Mouse (Mus musculus): ENCODE results near the gene Sipa1l1. TPM values are rescaled to one million over a fixed set of nuclear protein-coding genes. Genes with fewer than 3 reads are reported as not detected.
"Not testable (repeated sequence)": the region's sequence is repeated elsewhere in the genome, so short reads cannot be mapped to it uniquely, and the experiment has no call there.

Gene Sipa1l1
- total RNA-seq, 2 experiments from 2014 or later: 27.7 to 32.6 TPM

DNA sequence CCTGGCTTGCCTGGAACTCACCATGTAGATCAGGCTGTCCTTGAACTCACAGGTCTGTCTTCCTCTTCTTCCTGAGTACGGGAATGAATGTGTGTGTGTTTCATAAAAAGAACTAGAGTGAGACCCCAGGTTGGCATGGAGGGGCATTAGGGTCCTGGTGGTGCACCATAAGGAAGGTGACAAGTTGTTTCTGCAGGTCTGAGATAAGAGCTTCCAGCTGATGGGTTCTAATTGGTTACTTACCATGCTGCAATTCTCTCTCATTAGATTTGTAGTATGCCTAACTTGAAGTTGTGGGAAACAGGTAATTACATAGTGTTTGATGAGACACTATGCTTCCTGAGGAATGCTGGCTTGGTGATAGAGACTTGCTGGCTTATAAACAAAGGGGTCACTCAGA is 4.5 kb downstream of the Sipa1l1 start:
- DNase-seq (ENCODE audit: low spot score in 2 of 2): no peak

- DNase-seq (ENCODE audit: low spot score in 2 of 2): no peak
These were observed 6.6 kb downstream of the Sipa1l1 start for GRCm38 (mm10) chr12:82175709-82176108.

- DNase-seq (ENCODE audit: low spot score in 2 of 2): no peak
These were observed 9.5 kb downstream of the Sipa1l1 start for GRCm38 (mm10) chr12:82178636-82179035.

GRCm38 (mm10) chr12:82179626-82180025 is 10.5 kb downstream of the Sipa1l1 start:
- DNase-seq (ENCODE audit: low spot score in 2 of 2): peak in 1 of 2 experiments; percentile 13

DNA sequence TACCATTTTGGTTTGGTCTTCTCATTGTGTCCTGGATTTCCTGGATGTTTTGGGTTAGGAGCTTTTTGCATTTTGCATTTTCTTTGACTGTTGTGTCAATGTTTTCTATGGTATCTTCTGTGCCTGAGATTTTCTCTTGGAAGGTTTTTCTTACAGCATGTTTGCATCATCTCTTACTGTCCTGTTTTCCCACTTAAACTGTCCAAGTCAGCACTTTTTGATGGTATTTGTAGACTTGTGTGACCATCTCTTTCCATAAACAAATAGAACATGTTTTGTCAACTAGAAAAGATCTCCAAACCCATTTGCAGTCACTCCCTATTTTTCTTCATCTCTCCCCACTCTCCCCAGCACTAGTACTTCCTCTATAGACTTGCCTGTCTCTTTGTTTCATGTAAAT is 17.0 kb downstream of the Sipa1l1 start:
- DNase-seq (ENCODE audit: low spot score in 2 of 2): not testable (repeated sequence)

DNA sequence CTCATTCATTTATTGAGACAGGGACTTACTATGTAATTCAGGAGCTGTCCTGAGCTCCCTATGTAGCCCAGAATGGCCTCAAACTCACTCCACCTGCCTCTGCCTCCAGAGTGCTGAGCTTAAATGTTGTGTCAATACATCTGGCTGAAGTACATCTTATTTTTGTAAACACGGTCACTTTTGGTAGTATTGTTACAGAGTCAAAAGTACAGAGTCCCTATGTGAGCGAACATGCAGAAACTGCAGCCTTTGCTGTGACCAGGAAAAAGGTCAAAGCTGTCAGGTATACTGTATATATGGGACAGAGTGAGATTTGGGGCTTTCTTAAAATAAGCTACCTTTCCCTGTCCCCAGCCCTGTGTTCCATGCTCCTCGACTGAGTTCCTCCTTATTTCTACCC is 17.6 kb downstream of the Sipa1l1 start:
- DNase-seq (ENCODE audit: low spot score in 2 of 2): no peak

DNA sequence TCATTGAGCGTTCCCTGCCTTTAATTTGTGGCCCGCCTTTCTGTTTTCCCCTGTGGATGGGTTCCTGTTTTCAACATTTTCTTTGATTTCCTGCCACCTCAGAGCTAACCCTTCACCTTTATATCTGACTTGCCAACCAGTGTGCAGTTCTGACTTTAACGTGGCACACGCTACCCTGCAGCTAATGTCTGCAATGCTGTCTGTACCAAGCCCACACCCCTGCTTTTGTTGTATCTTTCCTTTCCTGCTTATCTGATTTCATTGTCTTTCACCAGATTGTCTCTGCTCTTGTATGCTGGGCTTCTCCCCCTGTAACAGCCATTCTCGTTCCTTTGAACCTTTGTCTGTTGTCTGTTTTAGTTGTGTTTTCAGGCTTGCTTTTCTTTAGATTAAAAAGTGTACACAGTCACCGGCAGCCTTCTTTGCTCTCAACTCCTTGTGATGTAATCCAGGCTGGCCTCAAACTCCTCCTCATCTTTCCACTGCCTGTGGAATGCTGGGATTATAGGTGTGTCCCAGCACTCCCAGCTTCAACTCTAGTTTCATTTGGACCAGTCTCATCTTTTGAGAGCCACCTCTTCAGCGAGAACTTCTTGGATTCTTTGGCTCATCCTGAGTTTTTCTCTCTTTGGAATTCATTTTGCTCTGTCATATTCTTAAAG is 18.2 kb downstream of the Sipa1l1 start:
- DNase-seq (ENCODE audit: low spot score in 2 of 2): no peak

DNA sequence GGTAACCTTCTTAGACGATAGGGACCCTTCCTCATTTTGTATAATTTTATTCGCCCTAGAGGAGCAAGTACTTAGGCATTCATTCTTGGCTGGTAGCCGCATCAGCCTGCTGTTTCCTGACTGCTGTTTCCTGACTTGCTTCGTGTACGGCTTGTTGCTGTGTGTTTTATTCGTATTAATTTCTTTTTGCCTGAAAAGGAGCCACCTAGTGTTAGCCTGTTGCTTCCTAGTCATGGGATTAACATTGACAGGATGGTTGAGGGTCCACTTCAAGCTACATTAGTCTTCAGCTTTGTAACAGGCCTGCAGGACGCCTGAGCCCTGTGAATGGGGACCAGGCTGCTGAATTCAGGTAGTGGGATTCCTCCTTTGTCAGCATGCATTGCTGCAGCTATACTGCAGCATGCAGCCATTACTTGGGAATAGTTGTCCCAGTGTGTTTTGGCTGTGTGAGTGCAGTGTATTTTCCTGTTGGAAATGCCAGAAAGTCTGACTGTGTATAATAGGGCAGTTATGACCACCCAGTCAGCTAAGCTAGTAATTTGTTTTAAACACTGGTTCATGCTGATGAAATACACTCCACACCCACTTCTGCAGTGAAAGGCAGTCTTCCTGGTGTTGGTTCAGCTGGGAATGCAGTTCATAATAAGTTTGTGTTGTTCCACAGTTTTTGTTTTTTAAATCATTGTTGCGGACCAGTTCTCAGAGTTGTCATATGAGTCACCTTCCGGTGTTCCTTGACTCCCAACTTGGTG is 19.4 kb downstream of the Sipa1l1 start:
- DNase-seq (ENCODE audit: low spot score in 2 of 2): no peak

DNA sequence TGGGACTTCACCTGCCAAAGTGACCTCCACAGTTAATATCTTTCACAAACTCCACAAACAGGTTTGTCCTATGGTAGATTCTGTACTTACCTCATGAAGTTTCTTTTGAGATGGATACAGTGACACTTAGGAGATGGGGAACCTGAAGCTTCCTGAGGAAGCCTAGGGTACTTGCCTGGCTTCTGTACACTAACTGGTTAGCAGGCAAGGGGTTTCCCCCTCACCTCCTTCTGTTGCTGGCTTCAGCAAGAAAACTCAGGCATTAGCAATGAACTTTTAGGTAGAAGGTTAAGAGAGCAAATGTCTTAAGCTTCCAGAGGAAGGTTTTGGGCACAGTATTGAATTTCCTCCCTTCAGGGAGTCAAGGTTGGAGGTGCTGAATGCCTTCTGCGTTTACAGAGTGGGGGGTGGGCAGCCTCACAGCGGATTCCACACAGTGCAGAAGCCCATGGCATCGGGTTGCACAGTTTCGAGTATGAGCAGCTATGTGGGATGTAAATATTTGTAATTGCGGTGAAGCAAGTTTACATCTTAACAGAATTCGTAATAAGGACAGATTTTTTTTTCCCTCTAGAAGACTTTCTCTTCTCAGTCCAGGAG is 20.1 kb downstream of the Sipa1l1 start:
- DNase-seq (ENCODE audit: low spot score in 2 of 2): no peak

DNA sequence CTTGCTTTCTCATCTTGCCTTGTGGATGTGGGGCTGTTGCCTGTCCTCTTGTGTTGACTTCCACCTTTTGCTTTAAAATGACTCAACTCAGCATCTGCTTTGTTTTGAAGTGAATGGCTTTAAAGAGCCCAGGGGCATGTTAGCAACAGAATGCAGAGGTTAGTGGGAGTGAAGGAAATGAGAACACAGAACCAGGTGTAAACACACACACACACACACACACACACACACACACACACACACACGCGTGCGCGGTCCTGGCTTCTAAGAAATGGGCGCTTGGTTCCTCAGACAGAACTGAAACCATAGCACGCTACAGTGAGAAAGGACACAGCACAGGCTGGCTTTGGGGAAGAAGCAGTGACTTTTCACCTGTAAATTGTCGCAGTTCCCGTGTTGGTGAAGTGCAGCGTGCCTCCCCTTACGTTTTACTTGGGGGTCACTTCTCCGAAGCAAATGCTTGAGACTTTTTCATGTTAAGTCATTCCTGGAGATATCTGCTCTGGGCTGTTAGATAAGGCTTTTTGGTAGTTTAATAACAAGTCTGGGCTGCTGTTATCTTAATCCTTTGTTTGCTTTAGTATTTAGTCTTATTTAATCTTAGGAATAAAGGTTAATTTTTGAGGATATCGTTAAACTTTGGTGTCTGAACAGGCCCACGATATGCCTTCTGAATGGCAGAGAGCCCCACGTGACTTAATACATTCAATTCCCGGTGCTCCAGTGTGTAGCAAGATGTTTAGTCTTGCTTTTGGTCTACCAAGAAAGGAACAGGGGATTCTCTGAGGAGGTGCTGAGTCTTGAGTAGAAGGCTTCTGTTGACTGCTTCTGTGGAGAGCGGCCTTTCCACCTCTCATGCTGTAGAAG is 20.8 kb downstream of the Sipa1l1 start:
- DNase-seq (ENCODE audit: low spot score in 2 of 2): no peak

GRCm38 (mm10) chr12:82190582-82190965 is 21.5 kb downstream of the Sipa1l1 start:
- no peak for DNase-seq (ENCODE audit: low spot score in 2 of 2)

GRCm38 (mm10) chr12:82191686-82192085 is 22.6 kb downstream of the Sipa1l1 start:
- DNase-seq (ENCODE audit: low spot score in 2 of 2): no peak

DNA sequence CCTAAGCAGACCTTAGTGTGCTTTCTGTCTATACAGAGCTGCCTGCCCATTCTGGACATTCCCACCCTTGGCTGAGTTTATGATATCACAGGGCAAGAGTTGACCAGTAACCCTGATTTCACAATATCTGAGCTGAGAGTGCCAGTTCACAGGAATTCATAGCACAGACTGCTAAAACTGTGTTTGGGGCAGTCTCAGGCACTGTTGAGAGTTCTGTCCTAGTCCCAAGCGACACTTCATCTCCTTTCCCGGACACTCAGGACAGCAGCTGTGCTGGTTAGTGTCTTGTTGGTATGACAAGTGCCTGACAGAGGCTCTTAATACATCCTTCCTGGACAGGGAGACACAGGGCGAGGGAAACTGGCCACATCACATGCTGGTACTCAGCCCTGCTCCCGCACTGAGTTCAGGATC is 23.5 kb downstream of the Sipa1l1 start:
- no peak for DNase-seq (ENCODE audit: low spot score in 2 of 2)

DNA sequence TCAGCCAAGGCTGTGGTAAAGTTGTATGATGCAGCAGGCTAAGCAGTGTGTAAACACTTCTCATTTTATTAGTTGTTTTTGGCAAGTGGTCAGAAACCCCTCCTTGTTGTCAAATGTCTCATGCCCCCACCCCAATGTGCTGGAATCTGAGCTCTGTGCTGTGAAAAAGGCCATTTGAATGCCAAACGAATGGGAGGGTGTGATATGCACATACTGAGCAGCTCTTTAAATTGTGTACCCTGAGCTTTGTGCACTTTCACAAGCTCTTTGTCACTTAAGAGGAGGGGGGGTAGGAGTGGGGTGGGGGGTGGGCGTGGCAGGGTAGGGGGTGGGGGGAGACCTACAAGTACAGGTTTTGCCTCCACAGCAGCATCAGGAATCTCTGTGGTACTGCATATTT is 24.4 kb downstream of the Sipa1l1 start:
- no peak for DNase-seq (ENCODE audit: low spot score in 2 of 2)

DNA sequence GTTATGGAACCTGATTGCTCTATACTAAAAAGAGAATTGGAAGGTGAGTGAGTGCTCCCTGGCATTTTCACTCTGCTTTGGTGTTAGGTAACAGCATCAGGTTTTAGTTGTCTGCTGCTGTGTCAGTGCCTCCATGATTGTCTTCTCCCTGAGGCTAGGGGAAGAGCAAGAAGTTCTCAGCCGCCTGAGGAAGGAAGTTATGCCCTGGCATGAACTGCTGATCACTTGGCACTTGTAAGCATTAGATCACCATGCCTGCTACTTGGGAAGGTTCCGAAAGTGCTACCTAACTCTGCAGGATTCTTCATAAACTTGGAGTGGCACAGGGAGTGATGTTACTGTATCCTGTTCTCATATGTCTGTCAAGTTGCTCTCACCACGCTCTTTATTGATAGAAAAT is 25.8 kb downstream of the Sipa1l1 start:
- no peak for DNase-seq (ENCODE audit: low spot score in 2 of 2)

GRCm38 (mm10) chr12:82196213-82196612 is 27.1 kb downstream of the Sipa1l1 start:
- DNase-seq (ENCODE audit: low spot score in 2 of 2): no peak

GRCm38 (mm10) chr12:82196615-82197146 is 27.6 kb downstream of the Sipa1l1 start:
- no peak for DNase-seq (ENCODE audit: low spot score in 2 of 2)

DNA sequence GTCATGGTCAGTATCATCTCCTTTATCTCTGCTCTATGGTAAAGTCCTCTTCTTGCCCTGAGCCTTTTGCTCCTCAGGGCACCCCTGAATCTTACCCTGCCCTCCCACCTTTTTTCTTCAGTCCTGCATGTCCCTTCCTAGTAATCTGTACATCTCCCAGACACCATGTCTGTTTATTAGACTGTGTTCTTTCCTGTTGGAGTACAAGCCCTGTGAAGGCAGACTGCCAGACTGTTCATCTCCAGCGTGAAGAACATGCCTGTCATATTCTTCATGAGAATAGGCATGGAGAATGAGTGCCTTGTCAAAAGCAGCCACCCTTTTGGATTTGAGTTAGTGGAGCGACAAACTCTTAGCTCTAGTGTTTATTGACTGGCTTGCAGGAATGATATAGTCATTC is 28.1 kb downstream of the Sipa1l1 start:
- DNase-seq (ENCODE audit: low spot score in 2 of 2): no peak

DNA sequence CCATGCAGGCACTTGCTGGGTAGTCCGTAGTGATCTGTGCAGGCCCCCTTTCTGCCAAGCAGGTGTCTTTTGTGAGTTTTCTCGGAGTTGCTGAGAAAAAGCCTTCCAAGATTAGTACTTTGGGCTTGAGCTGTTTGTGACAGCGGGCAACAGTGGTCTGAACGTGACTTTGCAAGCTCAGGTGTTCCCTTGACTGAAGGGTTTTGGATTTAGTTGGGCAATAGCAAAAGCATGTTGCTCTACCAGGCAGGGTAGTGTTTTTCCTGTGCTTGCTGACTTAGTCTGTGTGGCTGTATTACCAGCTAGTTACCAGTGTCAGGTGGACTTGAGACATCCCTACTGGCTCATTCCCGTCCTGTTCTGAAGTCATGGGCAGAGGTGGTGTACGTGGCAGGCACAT is 30.2 kb downstream of the Sipa1l1 start:
- DNase-seq (ENCODE audit: low spot score in 2 of 2): no peak

DNA sequence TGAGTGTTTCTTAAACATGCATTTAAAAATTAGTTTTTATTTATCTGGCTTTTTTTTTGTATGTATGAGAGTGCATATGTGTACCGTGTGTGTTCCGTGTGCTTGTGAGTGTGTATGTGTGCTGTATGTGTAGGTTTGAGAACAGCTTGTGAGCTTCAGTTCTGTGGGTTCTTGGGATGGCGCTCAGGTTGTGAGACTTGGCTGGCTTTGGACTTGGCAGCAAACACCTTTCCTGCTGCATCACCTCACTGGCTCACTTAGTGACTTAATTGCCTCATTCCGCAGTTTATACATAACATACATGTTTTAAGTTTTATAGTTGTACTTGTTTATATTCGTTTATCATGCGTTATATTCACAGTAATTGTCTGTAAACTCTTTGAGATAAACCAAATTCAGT is 35.0 kb downstream of the Sipa1l1 start:
- DNase-seq (ENCODE audit: low spot score in 2 of 2): no peak

Data from adrenal gland, adult 18-20 months (tissue).